9 mouse cellular contexts compared by ENCODE assay signal in genomic region chr10:8196300-8196699, GRCm38 (mm10).
DNase-seq lines count a peak whose midpoint lies in the region; ATAC-seq and TF ChIP-seq lines count a peak whose summit lies in the region.
"Had no signal": no experiment of that assay in that cellular context is flagged by ENCODE, and none has a peak within 500 bp of the region (broad histone marks: within the 10 kb centered on the region; RNA-seq: fewer than 3 reads in every experiment).

No protein-coding gene starts in this region.

- H3K27ac ChIP-seq in CH12.LX (ENCODE audit: insufficient read depth, low read depth): no peak overlapping the region
- H3K27ac ChIP-seq in embryonic facial prominence, embryonic 13.5 days: no peak overlapping the region
- H3K27ac ChIP-seq in heart, embryonic 15.5 days: no peak overlapping the region
- no peak overlapping the region for H3K27ac ChIP-seq in kidney, postnatal 0 days
- no peak overlapping the region for H3K27ac ChIP-seq in limb, embryonic 15.5 days
- H3K27ac ChIP-seq in midbrain, postnatal 0 days (ENCODE audit: low read depth, low read length): no peak overlapping the region
- H3K27ac ChIP-seq: macrophage had no signal

- H3K36me3 ChIP-seq in CH12.LX (replicated peaks in 1 of 2; ENCODE audit: control insufficient read depth in 1 of 2, insufficient read depth in 1 of 2, low read length in 1 of 2): no peaks in the 10 kb centered on the region
- no peaks in the 10 kb centered on the region for H3K36me3 ChIP-seq in embryonic facial prominence, embryonic 13.5 days
- H3K36me3 ChIP-seq in heart, embryonic 15.5 days: no peaks in the 10 kb centered on the region
- no peaks in the 10 kb centered on the region for H3K36me3 ChIP-seq in kidney, postnatal 0 days (ENCODE audit: insufficient read depth, low read length)
- H3K36me3 ChIP-seq in limb, embryonic 15.5 days: no peaks in the 10 kb centered on the region
- no peaks in the 10 kb centered on the region for H3K36me3 ChIP-seq in midbrain, postnatal 0 days (ENCODE audit: insufficient read depth, low read length)

- TF ChIP-seq POLR2A in CH12.LX (IDR thresholded peaks at IDR 0.05; ENCODE audit: low read depth, low read length): no peak

- no peak overlapping the region for H3K9ac ChIP-seq in CH12.LX (ENCODE audit: insufficient read depth, low read depth)
- H3K9ac ChIP-seq in embryonic facial prominence, embryonic 13.5 days: no peak overlapping the region
- H3K9ac ChIP-seq in heart, embryonic 15.5 days: no peak overlapping the region
- H3K9ac ChIP-seq in kidney, postnatal 0 days (ENCODE audit: low read depth, low read length): no peak overlapping the region
- H3K9ac ChIP-seq in limb, embryonic 15.5 days: no peak overlapping the region
- H3K9ac ChIP-seq in midbrain, postnatal 0 days (replicated peaks; ENCODE audit: low read length, poor library complexity, severe bottlenecking): no peak overlapping the region

- TF ChIP-seq RAD21 in CH12.LX (IDR thresholded peaks at IDR 0.05; ENCODE audit: low read depth, low read length): peak; percentile 93

- H3K27me3 ChIP-seq in CH12.LX (replicated peaks): no peaks in the 10 kb centered on the region
- no peaks in the 10 kb centered on the region for H3K27me3 ChIP-seq in embryonic facial prominence, embryonic 13.5 days
- H3K27me3 ChIP-seq in heart, embryonic 15.5 days: no peaks in the 10 kb centered on the region
- H3K27me3 ChIP-seq in kidney, postnatal 0 days (ENCODE audit: insufficient read depth, low read length): no peaks in the 10 kb centered on the region
- no peaks in the 10 kb centered on the region for H3K27me3 ChIP-seq in limb, embryonic 15.5 days
- no peaks in the 10 kb centered on the region for H3K27me3 ChIP-seq in midbrain, postnatal 0 days (ENCODE audit: insufficient read depth, low read length)

- WGBS in embryonic facial prominence, embryonic 13.5 days: 5% methylated on average over 2 of the region's 2 CpGs
- 14% methylated on average over 2 of the region's 2 CpGs for WGBS in heart, embryonic 15.5 days
- 5% methylated on average over 2 of the region's 2 CpGs for whole genome bisulfite sequencing in kidney, postnatal 0 days
- 4% methylated on average over 2 of the region's 2 CpGs for WGBS in limb, embryonic 15.5 days
- WGBS in midbrain, postnatal 0 days: 8% methylated on average over 2 of the region's 2 CpGs

- no peak for TF ChIP-seq EP300 in CH12.LX (IDR thresholded peaks at IDR 0.05; ENCODE audit: low read length)

- peak; percentile 73; the same call in 1 of the 2 replicates for ATAC-seq in embryonic facial prominence, embryonic 13.5 days (ENCODE audit: insufficient number of reproducible peaks, insufficient read depth, low FRiP score, low TSS enrichment, low read depth)
- ATAC-seq in heart, embryonic 15.5 days (replicated peaks; ENCODE audit: insufficient number of reproducible peaks, insufficient read depth, low FRiP score, low read depth): peak; percentile 60
- ATAC-seq in kidney, postnatal 0 days (replicated peaks; ENCODE audit: low FRiP score, low read depth): peak; percentile 82
- 0 out of 2 replicates have a peak, but pooled peaks have one; percentile 78 for ATAC-seq in limb, embryonic 15.5 days (ENCODE audit: insufficient number of reproducible peaks, low FRiP score, low TSS enrichment, low read depth)
- ATAC-seq in midbrain, postnatal 0 days (ENCODE audit: low FRiP score): peak; percentile 75

- peak; percentile 46 for DNase-seq in CH12.LX (ENCODE audit: extremely low read depth)
- peak; percentile 65 to 69 for DNase-seq in adrenal gland, postnatal 36 days
- DNase-seq in kidney, postnatal 0 days (ENCODE audit: low spot score): peak; percentile 94
- peak; percentile 89 for DNase-seq in midbrain, postnatal 0 days (ENCODE audit: low spot score)
- peak; percentile 70 for DNase-seq in testis, postnatal 10 days (ENCODE audit: low spot score)

- in situ Hi-C loops in CH12.LX (cut with MboI; ENCODE audit: low pct_ligation_motif_present, low pct_unique_long_range_greater_than_20kb, low sequenced_read_pairs): loop anchor here (10.0 kb wide), 1 partner anchor 311 kb away; no protein-coding TSS in a partner anchor

- no peaks in the 10 kb centered on the region for H3K79me2 ChIP-seq in CH12.LX (replicated peaks; ENCODE audit: control insufficient read depth, extremely low read depth, insufficient read depth, poor library complexity, severe bottlenecking)

- peaks cover 7% of the 10 kb centered on the region in 2 experiments for H3K4me1 ChIP-seq in CH12.LX (ENCODE audit: control insufficient read depth in 1 of 2, insufficient read depth in 2 of 2)
- H3K4me1 ChIP-seq in embryonic facial prominence, embryonic 13.5 days: peaks cover 13% of the 10 kb centered on the region
- no peaks in the 10 kb centered on the region for H3K4me1 ChIP-seq in heart, embryonic 15.5 days (replicated peaks)
- H3K4me1 ChIP-seq in kidney, postnatal 0 days (replicated peaks; ENCODE audit: insufficient read depth, low read length): no peaks in the 10 kb centered on the region
- peaks cover 7% of the 10 kb centered on the region; the same call in 1 of the 2 replicates for H3K4me1 ChIP-seq in limb, embryonic 15.5 days
- H3K4me1 ChIP-seq in midbrain, postnatal 0 days (ENCODE audit: insufficient read depth, low read length): no peaks in the 10 kb centered on the region

- peak; percentile 57 to 89 for TF ChIP-seq CTCF in CH12.LX (conservative IDR thresholded peaks at IDR 0.05 in 1 of 2, IDR thresholded peaks at IDR 0.05 in 1 of 2; ENCODE audit: low read depth in 2 of 2, low read length in 2 of 2)
- peak; percentile 88 for TF ChIP-seq CTCF in kidney, postnatal 0 days (IDR thresholded peaks at IDR 0.05; ENCODE audit: low read depth)
- TF ChIP-seq CTCF in midbrain, postnatal 0 days (IDR thresholded peaks at IDR 0.05): peak; percentile 92

- dilution Hi-C loops in CH12.LX (cut with MboI; ENCODE audit: extremely low pct_ligation_motif_present, extremely low pct_unique_long_range_greater_than_20kb, low sequenced_read_pairs): no loop called here

- H3K4me2 ChIP-seq in CH12.LX (ENCODE audit: insufficient read depth, low read depth, poor library complexity, severe bottlenecking): no peak overlapping the region
- H3K4me2 ChIP-seq in embryonic facial prominence, embryonic 13.5 days: no peak overlapping the region
- H3K4me2 ChIP-seq in heart, embryonic 15.5 days: no peak overlapping the region
- H3K4me2 ChIP-seq in kidney, postnatal 0 days (ENCODE audit: low read length): no peak overlapping the region
- no peak overlapping the region for H3K4me2 ChIP-seq in limb, embryonic 15.5 days
- no peak overlapping the region for H3K4me2 ChIP-seq in midbrain, postnatal 0 days (ENCODE audit: low read depth, low read length, poor library complexity, severe bottlenecking)

- no peak overlapping the region for H3K4me3 ChIP-seq in CH12.LX (replicated peaks in 1 of 3; ENCODE audit: low read depth in 2 of 3, low read length in 2 of 3, poor library complexity in 1 of 3)
- H3K4me3 ChIP-seq in embryonic facial prominence, embryonic 13.5 days: no peak overlapping the region
- no peak overlapping the region for H3K4me3 ChIP-seq in heart, embryonic 15.5 days
- no peak overlapping the region for H3K4me3 ChIP-seq in kidney, postnatal 0 days (replicated peaks; ENCODE audit: low read depth, low read length)
- H3K4me3 ChIP-seq in limb, embryonic 15.5 days: no peak overlapping the region
- H3K4me3 ChIP-seq in midbrain, postnatal 0 days (ENCODE audit: low read depth, low read length): no peak overlapping the region

- no peaks in the 10 kb centered on the region for H3K9me3 ChIP-seq in CH12.LX (replicated peaks; ENCODE audit: low read length)
- no peaks in the 10 kb centered on the region for H3K9me3 ChIP-seq in embryonic facial prominence, embryonic 13.5 days
- H3K9me3 ChIP-seq in heart, embryonic 15.5 days (replicated peaks): no peaks in the 10 kb centered on the region
- H3K9me3 ChIP-seq in kidney, postnatal 0 days (replicated peaks; ENCODE audit: low read length): no peaks in the 10 kb centered on the region
- no peaks in the 10 kb centered on the region for H3K9me3 ChIP-seq in limb, embryonic 15.5 days
- no peaks in the 10 kb centered on the region for H3K9me3 ChIP-seq in midbrain, postnatal 0 days (ENCODE audit: low read length)

TF ChIP-seq in CH12.LX, 34 proteins besides CTCF, POLR2A, EP300 and RAD21:
- TF ChIP-seq SIN3A (IDR thresholded peaks at IDR 0.05; ENCODE audit: low read length) (no peak), E2F4 (IDR thresholded peaks at IDR 0.05; ENCODE audit: insufficient replicate concordance, low read depth, low read length) (no peak), ZC3H11A (IDR thresholded peaks at IDR 0.05; ENCODE audit: low read depth, low read length) (peak; percentile 74), SMC3 (IDR thresholded peaks at IDR 0.05; ENCODE audit: low read depth, low read length) (peak; percentile 93)
